Mouse (Mus musculus): ENCODE data around the gene Polr2l.
"Not testable (repeated sequence)": the region's sequence is repeated elsewhere in the genome, so short reads cannot be mapped to it uniquely, and the experiment has no call there.

Gene Polr2l

DNA sequence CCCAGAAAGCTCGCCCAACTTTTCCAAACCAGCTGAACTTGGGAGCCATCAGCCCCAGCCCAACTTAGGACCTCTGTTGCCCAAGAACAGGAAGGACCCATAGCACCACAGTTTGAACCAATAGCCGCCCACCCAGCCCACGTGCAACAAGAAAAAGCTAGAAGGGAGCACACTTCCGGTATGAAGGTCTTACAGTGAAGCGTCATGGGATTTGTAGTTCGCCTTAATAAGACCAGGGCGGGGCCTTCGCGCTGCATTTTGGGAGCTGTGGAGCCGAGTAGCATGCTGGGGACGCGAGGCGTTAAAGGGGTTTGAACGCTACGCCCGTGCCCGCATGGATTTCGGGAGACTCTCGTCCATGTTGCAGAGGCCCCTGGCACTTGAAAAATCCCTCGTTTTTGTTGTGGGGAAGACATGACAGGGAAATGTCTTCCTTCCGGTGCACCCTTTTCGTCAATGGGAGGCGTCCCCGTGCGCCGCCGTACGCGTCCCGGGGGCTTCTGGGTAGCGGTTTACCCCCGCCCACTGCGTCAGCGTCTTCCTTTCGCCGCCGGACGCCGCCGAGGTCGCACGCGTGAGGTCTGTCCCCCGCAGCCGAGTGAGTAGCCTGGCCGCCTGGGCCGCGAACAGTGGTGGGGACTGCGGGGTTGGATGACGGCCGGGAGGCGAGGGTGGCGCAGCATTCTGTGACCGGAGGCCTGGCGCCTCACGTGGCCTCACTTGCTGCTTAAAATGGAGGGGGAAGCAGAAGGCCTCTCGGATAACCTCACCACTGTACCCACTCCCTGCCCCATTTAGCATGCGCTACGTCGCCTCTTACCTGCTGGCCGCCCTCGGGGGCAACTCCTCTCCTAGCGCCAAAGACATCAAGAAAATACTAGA, 27.6 kb downstream of the Polr2l start, which contains the start of gene Rplp2:
TSS of gene Rplp2 (plus strand) at position 261 of the 882 bp plus-strand sequence.
- DNase-seq: peak; percentile 96

GRCm38 (mm10) chr7:141446374-141446773, 28.6 kb downstream of the Polr2l start:
- DNase-seq: not testable (repeated sequence)

DNA sequence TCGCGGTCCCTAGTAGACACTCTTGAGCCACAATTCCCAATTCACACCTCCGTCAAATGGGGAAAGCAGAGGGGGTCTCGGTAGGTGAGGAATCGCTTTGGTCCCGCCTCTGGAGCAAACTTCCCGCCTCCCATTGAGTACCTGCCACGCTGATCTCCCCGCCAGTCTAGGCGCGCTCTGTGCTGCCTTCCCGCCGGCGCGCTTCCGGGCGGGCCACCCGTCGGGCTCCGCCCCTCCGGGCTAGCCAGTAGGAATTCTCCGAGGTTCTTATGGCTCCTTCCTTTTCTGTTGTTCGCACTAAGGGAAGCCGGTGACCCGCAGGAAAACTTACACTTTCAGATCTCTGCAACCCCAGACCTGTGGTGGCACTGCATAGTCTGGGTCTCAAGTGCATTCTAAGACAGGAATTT, 31.1 kb downstream of the Polr2l start, which contains the start of gene Pidd1:
TSS of gene Pidd1 (minus strand) at position 198 of the 410 bp plus-strand sequence.
- DNase-seq: peak; percentile 93

DNA sequence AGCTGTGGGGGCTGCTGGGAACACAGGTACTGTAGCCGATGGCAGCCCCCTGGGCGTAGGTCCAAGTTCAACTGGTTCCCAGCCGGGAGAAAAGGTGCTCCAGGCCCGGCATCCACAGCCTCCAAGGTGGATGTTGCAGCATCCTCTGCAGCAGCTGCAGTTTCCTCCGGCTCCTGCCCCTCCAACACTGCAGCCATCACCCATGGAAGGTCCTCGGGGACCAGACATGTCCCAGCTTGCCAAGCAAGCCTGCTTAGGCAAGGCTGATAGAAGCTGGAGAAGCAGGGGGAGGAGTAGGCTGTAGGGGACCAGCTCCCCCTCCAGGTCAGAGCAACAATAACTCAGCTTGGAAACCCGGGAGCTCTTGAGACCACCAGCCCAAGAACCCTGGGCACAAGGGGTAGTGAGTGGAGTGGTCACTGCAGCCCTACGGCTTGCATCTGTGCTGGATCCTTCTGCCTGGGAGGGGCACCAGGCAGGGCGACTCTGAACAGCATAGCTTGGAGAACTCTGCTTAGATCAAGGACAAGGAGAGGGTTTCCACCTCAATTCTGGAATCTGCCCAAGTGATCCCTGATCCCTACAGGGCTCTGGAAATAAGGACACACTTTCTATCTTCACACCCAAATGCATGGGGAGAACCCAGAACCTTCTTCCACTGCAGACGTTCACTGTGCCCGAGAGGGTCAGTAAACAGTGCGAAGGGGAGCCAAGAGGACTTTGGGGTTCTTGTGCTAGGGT, 31.7 kb downstream of the Polr2l start:
- DNase-seq: peak; percentile 77

- no peak for DNase-seq
These were observed 32.7 kb downstream of the Polr2l start for GRCm38 (mm10) chr7:141442199-141442598.

DNA sequence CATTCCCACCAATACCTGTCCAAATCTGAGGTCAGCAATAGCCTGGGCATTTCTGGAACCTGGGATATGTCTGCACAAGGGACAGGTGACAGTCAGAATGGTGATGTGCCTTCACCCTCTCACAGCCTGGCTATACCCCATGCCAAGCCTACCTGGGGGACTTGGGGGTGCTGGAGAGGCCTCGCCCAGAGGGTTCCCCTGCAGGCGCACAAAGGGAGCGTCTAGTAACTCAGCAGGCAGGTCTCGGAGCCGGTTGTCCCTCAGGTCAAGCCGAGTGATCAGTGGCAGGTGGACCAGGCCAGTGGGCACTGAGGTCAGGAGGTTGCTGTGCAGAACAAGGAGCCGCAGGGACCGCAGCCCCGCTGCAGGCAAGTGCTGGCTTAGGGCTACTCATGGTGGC, 33.5 kb downstream of the Polr2l start:
- no peak for DNase-seq

- peak; percentile 76 for DNase-seq
These were observed 34.3 kb downstream of the Polr2l start for GRCm38 (mm10) chr7:141440613-141441012.

DNA sequence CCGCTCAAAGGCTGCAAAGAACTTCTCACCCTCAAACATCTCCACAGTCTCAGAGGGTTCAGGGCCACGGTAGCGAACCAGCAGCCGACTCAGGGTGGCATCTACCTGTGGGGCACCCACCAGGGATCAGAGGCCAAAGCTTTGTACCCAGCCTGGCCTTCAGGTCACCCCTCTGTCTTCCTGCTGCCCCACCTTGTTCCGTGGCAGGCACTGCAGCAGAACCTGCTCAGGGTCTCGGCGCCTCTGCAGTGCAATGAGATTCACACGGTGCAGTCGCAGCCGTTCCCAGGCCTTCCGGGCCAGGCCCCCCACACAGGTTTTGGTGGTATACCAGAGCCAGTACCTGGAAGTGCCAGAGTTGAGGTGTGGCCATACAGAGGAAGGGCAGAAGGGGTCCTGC, 35.1 kb downstream of the Polr2l start:
- DNase-seq: no peak

- DNase-seq: no peak
These were observed 35.7 kb downstream of the Polr2l start for GRCm38 (mm10) chr7:141439140-141439679.

DNA sequence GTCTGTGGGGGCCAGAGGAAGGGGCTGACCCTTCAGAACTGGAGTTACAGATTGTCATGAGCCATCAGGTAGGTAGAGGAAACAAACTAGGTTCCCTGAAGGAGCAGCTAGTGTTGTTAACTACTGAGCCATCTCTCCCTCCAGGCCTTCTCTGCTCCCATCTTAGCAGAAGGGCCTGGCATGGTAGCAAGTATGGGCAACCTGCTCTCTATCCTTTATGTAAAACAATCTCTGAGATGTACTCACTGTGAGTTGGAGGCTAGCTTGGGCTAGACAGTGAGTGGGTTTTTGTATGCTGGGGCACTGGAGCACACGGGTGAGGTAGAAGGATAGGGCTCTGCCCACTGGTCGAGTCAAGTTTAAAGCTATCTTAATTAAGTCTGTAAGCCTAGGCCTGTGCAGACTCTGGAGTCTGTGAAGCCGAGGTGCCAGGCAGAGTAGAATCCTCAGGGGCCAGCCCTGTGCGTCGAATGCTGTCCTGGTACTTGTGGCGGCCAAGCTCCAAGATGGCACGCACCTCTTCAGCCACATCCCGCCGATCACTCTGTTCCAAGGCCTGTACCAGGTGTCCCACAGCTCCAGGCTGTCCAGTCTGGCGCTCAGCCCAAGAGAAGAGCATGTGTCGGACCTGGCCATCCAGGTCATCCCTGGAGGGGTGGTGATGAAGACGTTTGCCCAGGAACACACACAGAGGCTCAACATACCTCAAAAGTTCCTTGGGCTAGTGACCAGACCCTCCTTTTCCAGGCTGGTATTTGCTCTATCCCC, 36.5 kb downstream of the Polr2l start:
- no peak for DNase-seq

- DNase-seq: peak; percentile 94
These were observed 37.5 kb downstream of the Polr2l start, which contains the start of gene Slc25a22 for GRCm38 (mm10) chr7:141437178-141438120. Gene Slc25a22 (minus strand): TSS chr7:141437892.

DNA sequence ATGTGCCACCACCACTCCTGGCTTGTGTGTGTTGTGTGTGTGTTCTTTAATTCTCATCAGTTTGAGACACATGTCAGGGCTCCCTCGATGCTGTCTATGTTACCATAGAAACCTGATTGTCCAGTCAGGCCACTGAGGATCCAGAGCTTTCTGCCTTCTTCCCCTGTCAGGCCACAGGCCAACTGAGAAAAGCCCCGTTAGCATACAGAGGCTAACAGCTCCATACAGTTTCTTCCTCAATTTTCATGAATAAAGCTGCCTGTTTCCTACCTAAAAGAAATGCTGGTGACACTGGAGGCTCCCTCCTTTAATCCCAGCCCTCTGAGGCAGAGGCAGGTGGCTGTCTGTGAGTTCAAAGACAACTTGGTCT, 38.4 kb downstream of the Polr2l start:
- DNase-seq: no peak

GRCm38 (mm10) chr7:141435856-141436522, 38.9 kb downstream of the Polr2l start:
- DNase-seq: no peak

GRCm38 (mm10) chr7:141435129-141435855, 39.6 kb downstream of the Polr2l start:
- DNase-seq: peak; percentile 68

GRCm38 (mm10) chr7:141434464-141434863, 40.5 kb downstream of the Polr2l start:
- peak; percentile 73 for DNase-seq

DNA sequence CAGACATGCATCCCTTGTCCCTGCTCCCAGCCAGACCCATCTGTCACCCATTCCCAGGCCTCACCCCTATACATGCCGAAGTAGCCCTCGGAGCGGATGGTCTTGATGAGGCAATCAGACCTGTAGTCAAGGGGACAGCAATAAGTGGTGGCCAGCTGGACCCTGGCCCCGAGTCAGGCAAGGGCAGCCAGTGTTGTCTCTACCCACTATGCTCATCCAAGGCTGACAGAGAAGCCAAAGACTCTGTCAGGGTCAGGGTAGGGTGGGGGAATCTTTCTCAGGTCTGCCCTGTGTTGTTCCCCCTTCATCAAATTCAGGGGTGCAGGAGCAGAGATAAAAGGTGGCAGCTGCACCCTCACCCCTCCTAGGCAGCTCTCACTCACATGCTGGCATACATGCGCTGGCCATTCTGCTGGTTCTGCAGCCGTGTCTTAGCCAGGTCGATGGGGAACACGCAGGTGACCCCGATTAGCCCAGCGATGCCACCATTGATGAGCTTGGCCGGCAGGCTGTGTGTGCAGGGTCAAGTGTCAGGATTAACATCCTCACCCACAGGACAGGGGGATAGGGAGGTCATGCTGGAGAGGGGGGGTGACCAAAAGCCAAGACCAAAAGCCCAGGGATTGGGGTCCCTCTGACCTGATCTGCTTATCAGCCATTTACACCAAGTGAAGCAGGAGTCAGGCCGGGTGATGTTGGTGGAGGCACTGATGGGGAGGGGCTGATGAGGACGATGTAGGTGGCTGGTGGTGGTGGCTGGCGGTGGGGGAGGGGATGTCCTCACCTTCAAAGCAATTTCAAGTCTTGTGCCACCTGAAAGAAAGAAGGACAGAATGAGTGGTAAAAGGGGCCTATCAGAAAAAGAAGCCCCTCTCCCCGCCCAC, 41.2 kb downstream of the Polr2l start:
- DNase-seq: no peak

DNA sequence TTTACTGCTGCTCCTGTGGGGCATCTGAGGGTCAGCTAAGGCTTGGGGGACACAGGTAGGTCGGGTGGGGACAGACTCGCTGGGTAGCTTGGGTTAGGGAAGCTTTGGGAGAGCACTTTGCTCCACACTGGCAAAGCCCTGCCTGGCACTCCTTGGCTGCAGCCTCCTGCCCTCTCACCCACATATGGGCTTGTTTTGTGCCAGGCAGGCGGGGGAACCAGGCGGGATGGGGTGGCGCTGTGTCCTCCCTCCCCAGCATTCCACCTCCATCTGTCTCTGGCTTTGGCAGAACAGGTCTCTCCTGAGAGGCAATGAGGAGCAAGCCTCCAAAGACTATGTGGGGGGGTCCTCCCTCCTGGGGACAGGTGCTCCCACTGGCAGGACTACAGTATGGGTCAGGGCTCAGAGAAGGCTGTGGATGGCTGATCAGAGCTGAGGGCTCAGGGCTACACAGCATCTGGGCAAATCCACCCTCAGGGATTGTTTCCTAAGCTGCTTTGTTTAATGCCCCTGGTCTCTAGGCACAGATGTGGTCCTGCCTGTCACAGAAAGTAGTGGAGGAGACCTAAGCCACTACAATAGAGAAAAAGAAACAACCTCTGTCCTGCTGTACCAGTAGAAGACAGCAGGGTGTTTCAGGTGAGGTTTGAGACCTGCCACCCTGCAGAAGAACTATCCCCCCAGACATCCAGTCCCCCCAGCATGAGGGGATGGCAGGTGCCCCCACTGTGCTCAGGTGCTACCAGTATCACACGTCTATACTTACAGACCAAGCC, 42.0 kb downstream of the Polr2l start:
- DNase-seq: no peak

- DNase-seq: no peak
These were observed 42.7 kb downstream of the Polr2l start for GRCm38 (mm10) chr7:141432186-141432611.
